Mouse (Mus musculus) embryonic facial prominence, embryonic 14.5 days (tissue): ENCODE measurements around the gene Boc. TPM values are rescaled to one million over a fixed set of nuclear protein-coding genes. Genes with fewer than 3 reads are reported as not detected.
A peak's percentile ranks its signal among the peaks of the same experiment; 100 is the strongest.

ENCODE experiments used
- ATAC-seq: fragments of 200-750 bp; cut with Nextera tagmentation; 2 replicates; pipeline ENCODE4 v1.8.0; 2017; ENCODE audit warnings: low read depth, moderate number of reproducible peaks, moderate TSS enrichment
- DNase-seq: peaks from one replicate; pipeline ENCODE4 v3.0.0-alpha.2; 2015; ENCODE audit warnings: low spot score
- H3K27ac ChIP-seq: fragments of 300-500 bp; sonication (generic); replicated peaks from 2 replicates; pipeline ENCODE4 v1.5.1; 2014; ENCODE audit warnings: low read depth, mild to moderate bottlenecking, low read length, moderate library complexity
- H3K27me3 ChIP-seq: fragments of 300-500 bp; sonication (generic); replicated peaks from 2 replicates; pipeline ENCODE4 v1.6.1; 2014; ENCODE audit warnings: low read length; ENCODE audit not compliant: control insufficient read depth, insufficient read depth
- H3K36me3 ChIP-seq: fragments of 300-500 bp; sonication (generic); 2 replicates; pipeline ENCODE4 v1.6.1; 2014; ENCODE audit warnings: low read length, mixed read lengths; ENCODE audit not compliant: control insufficient read depth, insufficient read depth
- H3K4me1 ChIP-seq: fragments of 300-500 bp; sonication (generic); 2 replicates; pipeline ENCODE4 v1.6.1; 2014; ENCODE audit warnings: antibody characterized with exemption, low read length; ENCODE audit not compliant: control insufficient read depth, insufficient read depth
- H3K4me2 ChIP-seq: fragments of 300-500 bp; sonication (generic); 2 replicates; pipeline ENCODE4 v1.6.1; 2014; ENCODE audit warnings: low read depth, mild to moderate bottlenecking, low read length, moderate library complexity, mixed read lengths
- H3K4me3 ChIP-seq: fragments of 300-500 bp; sonication (generic); 2 replicates; pipeline ENCODE4 v1.5.1; 2014; ENCODE audit warnings: low read depth, mild to moderate bottlenecking, low read length
- H3K9ac ChIP-seq: fragments of 300-500 bp; sonication (generic); 2 replicates; pipeline ENCODE4 v1.6.1; 2014; ENCODE audit warnings: low read depth, mild to moderate bottlenecking, low read length, moderate library complexity, mixed read lengths
- H3K9me3 ChIP-seq: fragments of 300-500 bp; sonication (generic); 2 replicates; pipeline ENCODE4 v1.6.1; 2016; ENCODE audit warnings: low read length; ENCODE audit not compliant: control insufficient read depth
- WGBS: fragments of 180-500 bp; shearing (Covaris S2); extraction: QIAGEN DNeasy Blood & Tissue Kit; methylation state at CpG from one replicate; pipeline ENCODE4 v1.1.7; 2014; 5-methylcytosine and 5-hydroxymethylcytosine counted together
- polyA plus RNA-seq: library from polyadenylated mRNA; unstranded; fragments of >200 nt; fragmentation: Nextera tagmentation; extraction: Ambion mirVana; gene quantifications from 2 replicates; pipeline ENCODE4 v1.2.1, GENCODE M21; 2014

The Boc gene
- polyA plus RNA-seq, 1 experiment from 2014 or later, result 34.8 TPM

- Histone ChIP-seq H3K9me3 (no peaks in the 10 kb centered on the region), H3K27ac (peak overlapping the region; percentile 97), H3K4me2 (peak overlapping the region; percentile 72), H3K36me3 (no peaks in the 10 kb centered on the region), H3K27me3 (no peaks in the 10 kb centered on the region), H3K4me3 (peak overlapping the region; percentile 93), H3K9ac (peak overlapping the region; percentile 100), H3K4me1 (peaks cover 25% of the 10 kb centered on the region)
- peak; percentile 76 for DNase-seq
- under 1% methylated on average over 43 of the region's 47 CpGs for WGBS
- ATAC-seq, result peak; percentile 79
Measured at GRCm38 (mm10) chr16:44557661-44558470, 831 bp downstream of the Boc start.

DNA sequence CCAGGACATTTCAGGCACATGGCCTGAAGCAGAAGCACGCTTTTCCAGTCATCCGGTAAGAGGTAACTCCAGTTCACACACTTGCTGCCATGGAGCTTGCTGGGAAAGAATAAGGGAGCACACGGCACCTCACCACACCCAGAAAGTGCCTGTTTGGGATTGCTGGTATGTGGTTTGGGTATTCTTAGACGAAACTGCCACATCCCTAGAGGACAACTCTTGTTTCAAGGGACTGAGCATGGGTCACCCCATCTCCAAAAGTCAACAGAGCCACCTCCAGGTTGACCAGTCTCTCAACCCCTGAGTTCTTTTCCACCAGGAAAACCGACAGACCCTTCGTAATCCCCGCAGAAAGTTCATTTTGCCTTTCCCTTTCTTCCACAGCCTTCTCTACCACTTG, 1.6 kb downstream of the Boc start:
- H3K9ac ChIP-seq, result peak overlapping the region; percentile 100
- no peak for DNase-seq
- no peaks in the 10 kb centered on the region for H3K36me3 ChIP-seq
- H3K27ac ChIP-seq, result peak overlapping the region; percentile 97
- H3K4me1 ChIP-seq, result peaks cover 33% of the 10 kb centered on the region
- H3K4me2 ChIP-seq, result peak overlapping the region; percentile 72
- ATAC-seq, result no peak
- 8% methylated on average over 7 of the region's 7 CpGs for WGBS
- no peaks in the 10 kb centered on the region for H3K9me3 ChIP-seq
- H3K27me3 ChIP-seq, result no peaks in the 10 kb centered on the region
- H3K4me3 ChIP-seq, result peak overlapping the region; percentile 93

GRCm38 (mm10) chr16:44555791-44556709, 2.6 kb downstream of the Boc start:
- Histone ChIP-seq H3K36me3 (no peaks in the 10 kb centered on the region; the same call in 1 of the 2 replicates), H3K27ac (peak overlapping the region; percentile 97), H3K9me3 (no peaks in the 10 kb centered on the region), H3K4me1 (peaks cover 44% of the 10 kb centered on the region), H3K9ac (peak overlapping the region; percentile 100), H3K4me2 (peak overlapping the region; percentile 72), H3K4me3 (peak overlapping the region; percentile 93), H3K27me3 (no peaks in the 10 kb centered on the region)
- DNase-seq (no peak), ATAC-seq (no peak)
- 41% methylated on average over 9 of the region's 9 CpGs for WGBS

- Histone ChIP-seq H3K27me3 (no peaks in the 10 kb centered on the region), H3K4me2 (peak overlapping the region; percentile 15), H3K9me3 (no peaks in the 10 kb centered on the region), H3K27ac (no peak overlapping the region), H3K4me1 (peaks cover 56% of the 10 kb centered on the region), H3K36me3 (peaks cover 7% of the 10 kb centered on the region; the same call in 1 of the 2 replicates), H3K4me3 (no peak overlapping the region), H3K9ac (no peak overlapping the region)
- WGBS, result 62% methylated on average over 8 of the region's 8 CpGs
- DNase-seq (no peak), ATAC-seq (no peak)
Measured at GRCm38 (mm10) chr16:44553861-44554260, 4.8 kb downstream of the Boc start.

DNA sequence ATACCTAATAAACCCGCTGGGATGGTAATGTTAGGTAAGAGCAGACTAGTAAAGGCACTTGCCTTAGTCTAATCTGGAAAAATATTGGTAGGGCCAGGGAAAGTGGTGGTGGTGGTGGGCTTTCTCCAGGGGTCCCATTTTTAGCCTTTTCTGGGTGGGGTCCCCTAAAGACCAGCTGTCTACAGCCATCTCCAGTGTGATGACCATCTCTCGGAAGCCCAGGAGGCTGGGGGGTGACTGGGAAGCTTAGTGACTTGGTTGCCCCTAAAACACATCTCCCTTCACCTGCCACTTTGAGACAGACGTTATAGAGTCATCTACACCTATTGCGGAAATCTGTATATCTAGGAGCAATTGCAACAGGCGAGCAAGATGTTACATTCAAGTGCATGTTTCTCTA, 6.0 kb downstream of the Boc start:
- ATAC-seq (no peak), DNase-seq (no peak)
- Histone ChIP-seq H3K9me3 (no peaks in the 10 kb centered on the region), H3K4me3 (no peak overlapping the region), H3K36me3 (peaks cover 16% of the 10 kb centered on the region), H3K4me1 (peaks cover 60% of the 10 kb centered on the region), H3K4me2 (peak overlapping the region; percentile 16), H3K27me3 (no peaks in the 10 kb centered on the region), H3K9ac (peak overlapping the region; percentile 41; the same call in 1 of the 2 replicates), H3K27ac (no peak overlapping the region)
- 84% methylated on average over 5 of the region's 5 CpGs for WGBS

DNA sequence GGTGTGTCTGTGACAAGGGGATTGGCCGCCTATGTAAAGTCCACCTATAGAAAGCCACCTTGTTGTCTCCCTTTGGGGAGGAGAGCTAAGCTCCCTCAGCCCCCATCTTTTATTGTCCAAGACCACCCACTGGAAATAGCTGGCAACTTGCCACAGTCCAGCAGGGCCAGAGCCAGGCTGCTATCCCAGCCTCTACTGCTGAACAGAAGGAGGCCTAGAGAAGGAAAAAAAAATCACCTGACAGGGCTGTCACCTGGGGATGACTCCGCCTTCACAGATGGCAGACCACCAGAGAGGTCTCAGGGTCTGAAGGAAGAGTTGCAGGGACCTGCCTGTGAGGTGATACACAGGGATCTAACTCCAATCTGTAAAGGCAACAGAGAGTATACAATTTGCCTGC, 6.7 kb downstream of the Boc start:
- Histone ChIP-seq H3K4me3 (no peak overlapping the region), H3K9ac (no peak overlapping the region), H3K4me2 (peak overlapping the region; percentile 4), H3K9me3 (no peaks in the 10 kb centered on the region), H3K27me3 (no peaks in the 10 kb centered on the region), H3K4me1 (peaks cover 66% of the 10 kb centered on the region), H3K27ac (peak overlapping the region; percentile 46), H3K36me3 (peaks cover 23% of the 10 kb centered on the region)
- WGBS, result 74% methylated on average over 2 of the region's 2 CpGs
- no peak for DNase-seq
- ATAC-seq, result no peak; the same call in 1 of the 2 replicates

DNA sequence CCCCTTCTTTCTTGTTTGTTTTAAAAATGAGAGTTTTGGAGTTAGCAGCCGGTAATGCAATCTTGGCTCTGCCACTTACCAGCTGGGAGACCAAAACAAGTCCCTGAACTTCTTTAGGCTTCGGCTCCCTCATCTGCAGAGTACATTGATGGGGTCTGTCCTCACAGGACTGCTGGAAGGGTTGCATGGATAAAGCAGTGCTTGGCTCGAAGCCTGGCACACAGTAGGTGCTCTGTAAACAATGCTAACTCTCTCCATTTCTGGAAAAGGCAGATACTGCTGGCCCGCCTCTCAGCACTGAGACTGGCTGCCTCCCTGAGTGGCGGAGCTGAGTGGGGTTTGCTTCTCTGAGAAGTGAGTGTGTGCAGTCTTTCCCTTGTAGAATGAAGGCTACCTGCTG, 7.2 kb downstream of the Boc start:
- Histone ChIP-seq H3K4me2 (peak overlapping the region; percentile 4), H3K4me3 (no peak overlapping the region), H3K27ac (peak overlapping the region; percentile 46), H3K9ac (no peak overlapping the region), H3K4me1 (peaks cover 72% of the 10 kb centered on the region), H3K9me3 (no peaks in the 10 kb centered on the region), H3K27me3 (no peaks in the 10 kb centered on the region), H3K36me3 (peaks cover 25% of the 10 kb centered on the region)
- ATAC-seq (no peak), DNase-seq (no peak)
- 37% methylated on average over 5 of the region's 5 CpGs for WGBS

DNA sequence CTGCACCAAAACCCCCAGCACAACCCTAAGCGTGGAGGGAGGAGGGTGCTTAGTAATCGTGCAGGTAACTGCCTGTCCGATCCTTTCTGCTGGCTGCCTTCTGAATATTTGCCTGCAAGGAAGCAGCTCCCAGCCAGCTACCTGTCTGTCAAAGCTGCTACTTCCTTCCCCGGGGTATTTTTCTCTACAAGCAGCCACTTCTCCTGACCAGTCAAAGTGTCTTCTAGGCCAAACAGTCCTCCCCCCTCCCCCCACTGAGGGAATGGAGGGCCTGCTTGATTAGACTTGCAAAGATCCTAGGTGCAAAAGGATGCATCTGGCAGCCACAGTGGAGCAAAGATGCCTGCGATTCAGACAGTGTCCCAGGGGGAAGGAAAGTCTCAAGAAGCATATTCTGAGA, 7.9 kb downstream of the Boc start:
- Histone ChIP-seq H3K9me3 (no peaks in the 10 kb centered on the region), H3K4me2 (peak overlapping the region; percentile 4), H3K27me3 (no peaks in the 10 kb centered on the region), H3K4me3 (no peak overlapping the region), H3K4me1 (peaks cover 78% of the 10 kb centered on the region), H3K27ac (peak overlapping the region; percentile 16), H3K9ac (0 out of 2 replicates have a peak overlapping the region, but pooled peaks have one; percentile 10), H3K36me3 (peaks cover 26% of the 10 kb centered on the region)
- DNase-seq, result peak; percentile 79
- WGBS, result 13% methylated on average over 5 of the region's 5 CpGs
- peak; percentile 28 for ATAC-seq
